Mouse (Mus musculus) stomach, embryonic 14.5 days (tissue): ENCODE data around the gene Rpl36a-ps1. TPM values are rescaled to one million over a fixed set of nuclear protein-coding genes. Genes with fewer than 3 reads are reported as not detected.

Source experiments
- ATAC-seq: fragments of 200-750 bp; cut with Nextera tagmentation; 2 replicates; pipeline ENCODE4 v1.8.0; 2017; ENCODE audit warnings: low read depth, moderate TSS enrichment; ENCODE audit not compliant: insufficient number of reproducible peaks, insufficient read depth, low FRiP score
- H3K27ac ChIP-seq: fragments of 300-500 bp; sonication (generic); 2 replicates; pipeline ENCODE4 v1.5.1; 2014; ENCODE audit warnings: mild to moderate bottlenecking, low read length, moderate library complexity, mixed read lengths
- H3K27me3 ChIP-seq: fragments of 300-500 bp; sonication (generic); 2 replicates; pipeline ENCODE4 v1.6.1; 2014; ENCODE audit warnings: low read length, control low read depth, mixed read lengths; ENCODE audit not compliant: control insufficient read depth, insufficient read depth
- H3K36me3 ChIP-seq: fragments of 300-500 bp; sonication (generic); 2 replicates; pipeline ENCODE4 v1.6.1; 2014; ENCODE audit warnings: mild to moderate bottlenecking, control low read depth, low read length, moderate library complexity, mixed read lengths; ENCODE audit not compliant: control insufficient read depth, insufficient read depth
- H3K4me1 ChIP-seq: fragments of 300-500 bp; sonication (generic); 2 replicates; pipeline ENCODE4 v1.6.1; 2014; ENCODE audit warnings: low read length, control low read depth, mixed read lengths; ENCODE audit not compliant: control insufficient read depth, insufficient read depth
- H3K4me2 ChIP-seq: fragments of 300-500 bp; sonication (generic); replicated peaks from 2 replicates; pipeline ENCODE4 v1.6.1; 2014; ENCODE audit warnings: low read depth, low read length, control low read depth
- H3K4me3 ChIP-seq: fragments of 300-500 bp; sonication (generic); 2 replicates; pipeline ENCODE4 v1.5.1; 2014; ENCODE audit warnings: low read depth, low read length, control low read depth
- H3K9ac ChIP-seq: fragments of 300-500 bp; sonication (generic); replicated peaks from 2 replicates; pipeline ENCODE4 v1.6.1; 2014; ENCODE audit warnings: low read depth, mild to moderate bottlenecking, control low read depth, low read length, moderate library complexity, mixed read lengths
- H3K9me3 ChIP-seq: fragments of 300-500 bp; sonication (generic); 2 replicates; pipeline ENCODE4 v1.6.1; 2016; ENCODE audit warnings: low read depth, low read length, control low read depth; ENCODE audit not compliant: control insufficient read depth
- WGBS: fragments of 180-500 bp; shearing (Covaris S2); extraction: QIAGEN DNeasy Blood & Tissue Kit; methylation state at CpG from one replicate; pipeline ENCODE4 v1.1.7; 2014; 5-methylcytosine and 5-hydroxymethylcytosine counted together
- polyA plus RNA-seq: library from polyadenylated mRNA; unstranded; fragments of >200 nt; fragmentation: Nextera tagmentation; extraction: Ambion mirVana; gene quantifications from 2 replicates; pipeline ENCODE4 v1.2.1, GENCODE M21; 2014

The Rpl36a-ps1 gene
- polyA plus RNA-seq, 1 experiment from 2014 or later = 1.5 TPM

DNA sequence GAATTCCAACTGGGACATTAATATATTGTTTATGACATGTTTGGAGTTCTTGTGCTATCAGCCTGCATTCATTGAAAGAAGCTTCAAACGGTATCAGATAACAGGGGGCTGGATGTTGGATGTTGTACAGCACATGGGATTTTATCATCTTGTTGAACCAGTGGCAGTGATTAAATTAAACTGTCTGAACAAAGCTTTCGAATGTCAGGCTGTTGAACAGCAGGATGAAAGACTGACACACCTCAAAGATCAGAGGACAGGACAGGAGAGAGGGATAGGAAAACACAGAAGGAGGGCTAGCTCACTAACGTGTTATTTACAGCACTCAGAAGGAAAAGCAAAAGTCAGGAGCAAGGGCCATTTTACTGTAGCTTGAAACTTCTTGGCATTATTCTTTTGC is 4.3 kb downstream of the Rpl36a-ps1 start:
- H3K9ac ChIP-seq = no peak overlapping the region
- no peaks in the 10 kb centered on the region for H3K27me3 ChIP-seq
- H3K36me3 ChIP-seq = no peaks in the 10 kb centered on the region
- H3K27ac ChIP-seq = no peak overlapping the region
- H3K9me3 ChIP-seq = no peaks in the 10 kb centered on the region
- no peak overlapping the region for H3K4me3 ChIP-seq
- ATAC-seq = no peak
- no peak overlapping the region for H3K4me2 ChIP-seq
- WGBS = 31% methylated on average over 3 of the region's 3 CpGs
- H3K4me1 ChIP-seq = no peaks in the 10 kb centered on the region

DNA sequence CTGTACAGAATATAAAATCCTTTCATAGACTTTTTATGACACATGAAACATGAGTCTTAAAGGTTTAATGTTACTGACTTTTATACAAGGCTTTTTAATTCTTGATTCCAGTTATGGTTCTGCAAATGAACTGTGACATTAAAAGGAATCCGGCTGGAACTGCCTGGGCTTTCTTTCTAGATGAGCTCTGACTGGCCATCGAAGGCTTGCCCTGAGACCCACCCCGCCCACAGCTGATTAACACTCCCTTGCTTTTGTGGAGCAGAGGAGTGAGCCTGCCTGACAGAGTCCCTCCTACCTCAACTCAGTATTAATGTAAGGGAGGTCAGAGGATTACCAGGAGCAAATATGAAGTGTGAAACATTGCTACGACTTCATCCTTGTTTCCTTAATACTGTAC is 22.2 kb downstream of the Rpl36a-ps1 start:
- no peak overlapping the region for H3K9ac ChIP-seq
- no peaks in the 10 kb centered on the region for H3K4me1 ChIP-seq
- H3K36me3 ChIP-seq = no peaks in the 10 kb centered on the region
- H3K27me3 ChIP-seq = no peaks in the 10 kb centered on the region
- 14% methylated on average over 4 of the region's 4 CpGs for WGBS
- H3K4me3 ChIP-seq = no peak overlapping the region
- H3K9me3 ChIP-seq = no peaks in the 10 kb centered on the region
- no peak overlapping the region for H3K27ac ChIP-seq
- ATAC-seq = peak; percentile 56; the same call in 1 of the 2 replicates
- H3K4me2 ChIP-seq = no peak overlapping the region

DNA sequence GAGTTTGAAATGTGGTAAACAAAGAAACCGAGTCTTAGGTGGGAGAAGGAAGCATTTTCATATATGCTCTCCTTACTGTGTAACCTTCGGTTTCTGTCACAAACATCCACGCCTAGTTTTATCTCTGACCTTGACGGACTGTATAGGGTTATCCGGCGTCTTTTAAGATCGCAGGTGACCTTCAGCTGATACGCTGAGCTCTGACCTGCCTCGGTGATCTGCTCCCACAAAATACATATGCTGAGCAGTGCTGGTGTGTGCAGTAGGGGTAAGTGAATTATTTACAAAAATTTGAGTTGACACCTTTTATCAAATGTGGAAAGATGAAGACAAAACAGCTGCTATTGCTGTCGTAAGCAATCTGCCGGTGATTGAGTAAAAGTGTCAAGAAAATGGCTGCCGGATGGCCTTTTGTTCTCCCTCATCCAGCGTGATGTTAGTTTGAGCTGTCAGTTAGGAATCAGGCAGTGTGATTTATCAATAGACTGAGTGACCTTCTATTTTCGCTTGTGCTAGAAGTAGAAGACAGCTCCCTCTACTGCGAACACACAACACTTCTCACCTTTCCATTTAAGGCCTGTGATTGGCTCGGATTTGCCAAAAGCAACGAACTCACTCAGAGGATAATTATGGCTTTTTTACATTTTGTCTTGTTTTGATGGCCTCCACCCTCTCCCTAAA is 35.0 kb downstream of the Rpl36a-ps1 start:
- WGBS = 20% methylated on average over 17 of the region's 17 CpGs
- H3K4me2 ChIP-seq = peak overlapping the region; percentile 39
- ATAC-seq = peak; percentile 53

GRCm38 (mm10) chr14:98956788-98957187 is 37.3 kb downstream of the Rpl36a-ps1 start:
- H3K4me2 ChIP-seq = no peak overlapping the region
- H3K9ac ChIP-seq = no peak overlapping the region
- H3K4me3 ChIP-seq = no peak overlapping the region
- H3K9me3 ChIP-seq = no peaks in the 10 kb centered on the region
- ATAC-seq = no peak
- no peak overlapping the region for H3K27ac ChIP-seq
- peaks cover 5% of the 10 kb centered on the region; the same call in 1 of the 2 replicates for H3K4me1 ChIP-seq
- no peaks in the 10 kb centered on the region for H3K36me3 ChIP-seq
- WGBS = 93% methylated on average over 9 of the region's 9 CpGs
- H3K27me3 ChIP-seq = no peaks in the 10 kb centered on the region

More for the DNA sequence above, 35.0 kb downstream of the Rpl36a-ps1 start:
- H3K36me3 ChIP-seq = no peaks in the 10 kb centered on the region
- no peaks in the 10 kb centered on the region for H3K27me3 ChIP-seq
- H3K27ac ChIP-seq = no peak overlapping the region
- H3K9me3 ChIP-seq = no peaks in the 10 kb centered on the region
- peaks cover 5% of the 10 kb centered on the region; the same call in 1 of the 2 replicates for H3K4me1 ChIP-seq
- H3K9ac ChIP-seq = no peak overlapping the region
- H3K4me3 ChIP-seq = peak overlapping the region; percentile 5; the same call in 1 of the 2 replicates

DNA sequence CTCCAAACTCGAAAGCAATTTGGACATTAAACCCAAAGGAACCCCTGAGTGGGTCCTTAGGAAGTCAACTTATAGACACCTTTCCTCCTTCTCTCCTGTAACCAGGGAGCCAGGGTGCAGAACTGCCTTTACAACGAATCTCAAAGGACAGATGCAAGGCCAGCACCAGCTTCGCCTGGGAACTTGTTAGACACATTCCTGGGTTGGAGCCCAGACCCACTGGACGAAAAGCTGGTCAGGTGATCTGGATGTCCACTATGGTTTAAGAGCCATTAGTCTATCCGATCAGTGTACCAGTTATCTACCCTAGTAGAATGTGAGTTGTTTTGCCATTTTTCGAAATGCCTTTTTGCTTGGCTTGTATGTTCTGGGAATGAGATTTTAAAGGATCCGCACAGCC is 41.7 kb downstream of the Rpl36a-ps1 start:
- H3K4me2 ChIP-seq = no peak overlapping the region
- 88% methylated on average over 7 of the region's 7 CpGs for WGBS
- no peaks in the 10 kb centered on the region for H3K9me3 ChIP-seq
- H3K4me1 ChIP-seq = no peaks in the 10 kb centered on the region
- no peaks in the 10 kb centered on the region for H3K36me3 ChIP-seq
- H3K9ac ChIP-seq = no peak overlapping the region
- no peak overlapping the region for H3K27ac ChIP-seq
- H3K4me3 ChIP-seq = no peak overlapping the region
- H3K27me3 ChIP-seq = no peaks in the 10 kb centered on the region
- no peak for ATAC-seq

DNA sequence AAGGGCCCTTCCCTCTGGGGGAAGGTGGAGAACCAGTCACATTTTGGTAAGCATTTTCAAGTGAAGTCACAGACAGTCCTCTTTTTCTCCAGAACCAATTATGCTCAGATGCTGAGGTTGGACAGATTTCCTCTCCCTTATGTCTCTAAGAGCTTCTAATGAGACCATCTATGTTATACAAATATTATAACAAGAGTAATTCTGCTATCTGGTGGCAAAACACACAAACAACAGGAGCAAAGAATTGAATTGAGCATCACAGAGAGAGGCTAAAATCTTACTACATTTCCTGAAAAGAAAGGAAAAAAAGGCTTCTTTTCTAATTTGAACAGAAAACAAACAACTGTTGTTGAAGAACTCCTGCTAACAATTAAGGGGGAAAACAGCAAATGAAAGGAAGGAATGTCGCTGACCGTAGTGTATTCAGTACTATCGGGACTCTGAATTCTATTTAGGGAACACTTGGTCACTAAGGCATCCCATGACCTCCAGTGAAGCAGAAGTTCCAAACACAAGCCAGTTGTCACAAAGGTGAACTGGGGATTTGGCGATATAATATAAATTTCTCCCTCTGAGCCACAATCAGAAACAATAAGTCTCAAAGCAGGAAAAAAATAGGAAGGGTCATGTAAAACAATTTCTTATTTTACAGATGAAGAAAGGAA is 42.4 kb downstream of the Rpl36a-ps1 start:
- Histone ChIP-seq H3K9me3 (no peaks in the 10 kb centered on the region), H3K4me3 (no peak overlapping the region), H3K4me2 (no peak overlapping the region), H3K27me3 (no peaks in the 10 kb centered on the region), H3K27ac (no peak overlapping the region), H3K9ac (no peak overlapping the region), H3K36me3 (no peaks in the 10 kb centered on the region), H3K4me1 (no peaks in the 10 kb centered on the region)
- ATAC-seq = no peak
- WGBS = 75% methylated on average over 4 of the region's 4 CpGs

Other genes with a start within 250 kb of the Rpl36a-ps1 start
- 75.8 and 78.7 TPM in 2 replicates for gene Mzt1, start 51.8 kb upstream of the Rpl36a-ps1 start, polyA plus RNA-seq
- gene Bora, start 51.9 kb upstream of the Rpl36a-ps1 start, polyA plus RNA-seq = 70.7 and 74.0 TPM in 2 replicates
- 21.5 and 21.6 TPM in 2 replicates for gene Pibf1, start 105.1 kb upstream of the Rpl36a-ps1 start, polyA plus RNA-seq
- 40.3 and 41.5 TPM in 2 replicates for gene Dis3, start 105.5 kb upstream of the Rpl36a-ps1 start, polyA plus RNA-seq